Mouse (Mus musculus): Measurements from ENCODE around the gene Map7. TPM values are rescaled to one million over a fixed set of nuclear protein-coding genes. Genes with fewer than 3 reads are reported as not detected.

Map7 gene
- total RNA-seq, 1 experiment = 35.2 TPM

DNA sequence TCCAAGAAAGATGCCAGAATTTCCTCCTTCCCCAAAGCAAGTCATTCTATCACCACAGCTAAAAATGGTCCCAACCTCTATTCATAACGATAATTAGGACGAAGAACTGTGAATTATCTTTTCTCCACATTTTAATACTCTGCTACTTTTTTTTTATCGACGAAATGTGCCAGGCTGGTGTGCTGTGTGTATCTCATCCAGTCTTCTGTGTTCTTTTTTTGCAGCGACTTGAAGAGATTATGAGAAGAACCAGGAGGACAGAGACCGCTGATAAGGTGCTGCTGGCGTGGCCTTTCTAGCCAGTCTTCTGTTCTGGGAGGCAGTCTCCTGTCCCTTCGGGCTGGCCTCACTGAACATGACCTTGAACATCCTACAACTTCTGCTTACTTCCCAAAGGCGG is 125.8 kb downstream of the Map7 start:
- Histone ChIP-seq H3K9ac (ENCODE audit: insufficient read depth, low read depth, low read length, poor library complexity, severe bottlenecking) (no peak overlapping the region), H3K36me3 (ENCODE audit: control insufficient read depth, insufficient read depth, low read length, poor library complexity, severe bottlenecking) (peaks cover 24% of the 10 kb centered on the region), H3K4me3 (ENCODE audit: insufficient read depth in 1 of 2, low read depth in 1 of 2, low read length in 2 of 2, poor library complexity in 1 of 2, severe bottlenecking in 1 of 2) (no peak overlapping the region), H3K4me1 (ENCODE audit: control insufficient read depth in 2 of 2, insufficient read depth in 2 of 2, low read length in 2 of 2, poor library complexity in 1 of 2) (peaks cover 0 to 4% of the 10 kb centered on the region in 2 experiments; a peak in 2 of 4 replicates), H3K9me3 (ENCODE audit: control insufficient read depth, insufficient read depth, low read depth, low read length) (no peaks in the 10 kb centered on the region), H3K27ac (ENCODE audit: insufficient read depth, low read depth, low read length, poor library complexity, severe bottlenecking) (no peak overlapping the region)
- no peak for TF ChIP-seq HCFC1 (IDR thresholded peaks at IDR 0.05; ENCODE audit: borderline replicate concordance, insufficient read depth, low read length)
- no peak for TF ChIP-seq CHD2 (IDR thresholded peaks at IDR 0.05; ENCODE audit: low read depth, low read length)
- TF ChIP-seq MAFK (IDR thresholded peaks at IDR 0.05; ENCODE audit: insufficient read depth, low read depth, low read length) = no peak
- no peak for TF ChIP-seq ZNF384 (IDR thresholded peaks at IDR 0.05; ENCODE audit: low read depth, low read length)
- no peak for TF ChIP-seq ZC3H11A (IDR thresholded peaks at IDR 0.05; ENCODE audit: borderline replicate concordance, low read depth, low read length)
- DNase-seq (ENCODE audit: low read depth, low spot score) = no peak
- in situ Hi-C loops (cut with MboI; ENCODE audit: low sequenced_read_pairs in 2 of 2, unreplicated experiment in 2 of 2) = no loop called here

DNA sequence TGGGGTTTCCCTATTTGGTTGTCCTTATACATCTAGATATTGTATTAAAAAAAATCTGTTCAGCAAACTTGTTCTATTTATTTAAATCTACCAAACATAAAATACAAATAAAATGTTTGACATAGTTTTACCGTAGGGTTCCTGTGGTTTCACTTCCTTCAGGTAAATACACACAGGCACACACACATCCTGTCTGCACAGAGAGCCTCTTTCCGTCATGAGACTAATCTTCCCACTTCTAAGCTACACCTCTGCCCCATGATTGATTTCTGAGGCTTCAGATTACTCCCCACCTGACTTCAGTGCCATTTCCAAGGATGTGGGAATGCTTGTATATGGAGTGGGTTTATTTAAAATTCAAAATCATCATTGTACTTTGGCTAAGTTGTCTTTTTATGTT is 133.2 kb downstream of the Map7 start:
- no peaks in the 10 kb centered on the region for H3K9me3 ChIP-seq (ENCODE audit: control insufficient read depth, insufficient read depth, low read depth, low read length)
- TF ChIP-seq MAFK (IDR thresholded peaks at IDR 0.05; ENCODE audit: insufficient read depth, low read depth, low read length) = no peak
- TF ChIP-seq ZC3H11A (IDR thresholded peaks at IDR 0.05; ENCODE audit: borderline replicate concordance, low read depth, low read length) = no peak
- no peak for TF ChIP-seq ZNF384 (IDR thresholded peaks at IDR 0.05; ENCODE audit: low read depth, low read length)
- no peak for TF ChIP-seq CHD2 (IDR thresholded peaks at IDR 0.05; ENCODE audit: low read depth, low read length)
- TF ChIP-seq HCFC1 (IDR thresholded peaks at IDR 0.05; ENCODE audit: borderline replicate concordance, insufficient read depth, low read length) = no peak
- no peak overlapping the region for H3K4me3 ChIP-seq (ENCODE audit: insufficient read depth in 1 of 2, low read depth in 1 of 2, low read length in 2 of 2, poor library complexity in 1 of 2, severe bottlenecking in 1 of 2)
- no peak overlapping the region for H3K9ac ChIP-seq (ENCODE audit: insufficient read depth, low read depth, low read length, poor library complexity, severe bottlenecking)
- no peak overlapping the region for H3K27ac ChIP-seq (ENCODE audit: insufficient read depth, low read depth, low read length, poor library complexity, severe bottlenecking)
- H3K4me1 ChIP-seq (ENCODE audit: control insufficient read depth in 2 of 2, insufficient read depth in 2 of 2, low read length in 2 of 2, poor library complexity in 1 of 2) = peaks cover 5 to 11% of the 10 kb centered on the region in 2 experiments; a peak in 3 of 4 replicates
- peaks cover 12% of the 10 kb centered on the region; the same call in 1 of the 2 replicates for H3K36me3 ChIP-seq (ENCODE audit: control insufficient read depth, insufficient read depth, low read length, poor library complexity, severe bottlenecking)
- DNase-seq (ENCODE audit: low read depth, low spot score) = no peak
- in situ Hi-C loops (cut with MboI; ENCODE audit: low sequenced_read_pairs in 2 of 2, unreplicated experiment in 2 of 2) = no loop called here

DNA sequence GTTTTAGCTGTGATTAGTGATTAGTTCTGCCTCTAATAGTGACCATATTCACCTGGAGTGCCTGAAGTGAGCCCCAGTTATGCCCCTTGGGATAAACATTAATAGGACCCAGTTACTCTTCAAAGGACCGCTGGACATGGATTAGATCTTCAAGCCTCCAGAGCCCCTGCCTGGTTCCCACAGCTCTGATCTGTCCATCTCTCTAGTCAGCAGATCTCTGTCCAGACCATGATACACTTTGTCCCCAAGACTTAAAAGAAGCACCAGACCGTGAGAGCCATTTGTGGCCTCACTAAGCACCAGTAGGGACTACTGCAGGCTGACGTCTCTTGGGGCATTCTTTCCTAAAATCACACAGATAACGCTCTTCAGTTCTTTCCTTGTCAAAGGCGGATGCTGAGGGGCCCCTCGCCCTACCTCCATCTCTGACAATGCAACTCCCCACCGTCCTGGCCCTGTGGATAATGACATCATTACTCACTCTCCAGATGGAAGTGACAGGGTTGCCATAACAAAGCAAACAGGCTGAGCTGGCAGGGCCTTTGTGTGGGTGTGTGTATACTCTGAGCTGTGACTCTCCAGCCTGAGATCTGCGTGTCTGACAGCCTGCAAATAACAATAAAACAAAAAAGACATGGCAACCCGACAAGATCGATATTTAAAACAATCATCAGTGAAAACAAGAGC is 137.2 kb downstream of the Map7 start:
- peaks cover 5 to 14% of the 10 kb centered on the region in 2 experiments; a peak in 3 of 4 replicates for H3K4me1 ChIP-seq (ENCODE audit: control insufficient read depth in 2 of 2, insufficient read depth in 2 of 2, low read length in 2 of 2, poor library complexity in 1 of 2)
- H3K9me3 ChIP-seq (ENCODE audit: control insufficient read depth, insufficient read depth, low read depth, low read length) = no peaks in the 10 kb centered on the region
- no peaks in the 10 kb centered on the region for H3K36me3 ChIP-seq (ENCODE audit: control insufficient read depth, insufficient read depth, low read length, poor library complexity, severe bottlenecking)
- no peak overlapping the region for H3K27ac ChIP-seq (ENCODE audit: insufficient read depth, low read depth, low read length, poor library complexity, severe bottlenecking)
- no peak overlapping the region for H3K4me3 ChIP-seq (ENCODE audit: insufficient read depth in 1 of 2, low read depth in 1 of 2, low read length in 2 of 2, poor library complexity in 1 of 2, severe bottlenecking in 1 of 2)
- H3K9ac ChIP-seq (ENCODE audit: insufficient read depth, low read depth, low read length, poor library complexity, severe bottlenecking) = no peak overlapping the region
- in situ Hi-C loops (cut with MboI; ENCODE audit: low sequenced_read_pairs in 2 of 2, unreplicated experiment in 2 of 2) = no loop called here
- TF ChIP-seq MAFK (IDR thresholded peaks at IDR 0.05; ENCODE audit: insufficient read depth, low read depth, low read length) (no peak), ZC3H11A (IDR thresholded peaks at IDR 0.05; ENCODE audit: borderline replicate concordance, low read depth, low read length) (no peak)
- DNase-seq (ENCODE audit: low read depth, low spot score) = no peak

DNA sequence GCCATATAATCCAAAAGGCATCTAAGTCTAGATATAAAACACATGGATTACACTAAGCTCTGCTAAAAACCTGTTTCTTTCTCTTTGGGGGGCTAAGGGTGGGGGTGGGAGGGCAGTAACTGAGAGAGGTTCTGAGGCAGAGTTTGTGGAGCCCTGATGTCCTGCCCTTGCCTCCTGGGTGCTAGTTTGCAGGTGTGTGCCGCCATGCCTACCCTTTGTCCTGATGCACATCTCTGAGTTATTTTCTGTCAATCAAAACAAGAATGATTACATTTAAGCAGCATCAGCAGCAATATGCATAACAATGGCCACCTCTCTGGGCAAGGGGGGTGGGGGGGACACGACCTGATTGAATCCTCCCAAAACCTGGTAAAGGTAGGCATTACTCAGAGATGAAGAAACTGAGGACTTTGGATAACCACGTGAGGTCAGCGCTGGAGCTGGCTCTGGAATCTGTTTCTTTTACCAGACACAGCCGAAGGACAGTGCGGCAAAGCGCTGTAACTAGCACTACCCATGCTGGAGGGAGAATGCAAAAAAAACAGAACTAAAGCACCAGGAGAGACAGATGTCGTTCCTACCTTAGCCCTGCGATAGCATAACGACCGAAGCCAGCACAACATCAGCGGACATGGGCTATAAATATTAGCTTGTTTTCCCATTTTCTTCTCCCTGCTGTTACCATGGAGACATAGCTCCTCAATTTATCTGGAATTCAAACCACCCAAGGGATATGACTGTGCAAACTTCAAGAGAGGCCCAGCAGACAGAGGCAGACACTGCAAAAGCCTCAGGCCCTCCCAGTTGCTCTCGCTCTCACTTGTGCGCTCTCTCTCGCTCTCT is 137.9 kb downstream of the Map7 start:
- H3K9ac ChIP-seq (ENCODE audit: insufficient read depth, low read depth, low read length, poor library complexity, severe bottlenecking) = no peak overlapping the region
- no peaks in the 10 kb centered on the region for H3K9me3 ChIP-seq (ENCODE audit: control insufficient read depth, insufficient read depth, low read depth, low read length)
- peaks cover 5 to 17% of the 10 kb centered on the region in 2 experiments; a peak in 3 of 4 replicates for H3K4me1 ChIP-seq (ENCODE audit: control insufficient read depth in 2 of 2, insufficient read depth in 2 of 2, low read length in 2 of 2, poor library complexity in 1 of 2)
- H3K27ac ChIP-seq (ENCODE audit: insufficient read depth, low read depth, low read length, poor library complexity, severe bottlenecking) = no peak overlapping the region
- H3K36me3 ChIP-seq (ENCODE audit: control insufficient read depth, insufficient read depth, low read length, poor library complexity, severe bottlenecking) = no peaks in the 10 kb centered on the region
- no peak for TF ChIP-seq ZC3H11A (IDR thresholded peaks at IDR 0.05; ENCODE audit: borderline replicate concordance, low read depth, low read length)
- TF ChIP-seq CHD2 (IDR thresholded peaks at IDR 0.05; ENCODE audit: low read depth, low read length) = no peak
- no peak for TF ChIP-seq HCFC1 (IDR thresholded peaks at IDR 0.05; ENCODE audit: borderline replicate concordance, insufficient read depth, low read length)
- no peak for TF ChIP-seq MAFK (IDR thresholded peaks at IDR 0.05; ENCODE audit: insufficient read depth, low read depth, low read length)
- TF ChIP-seq ZNF384 (IDR thresholded peaks at IDR 0.05; ENCODE audit: low read depth, low read length) = no peak
- H3K4me3 ChIP-seq (ENCODE audit: insufficient read depth in 1 of 2, low read depth in 1 of 2, low read length in 2 of 2, poor library complexity in 1 of 2, severe bottlenecking in 1 of 2) = peak overlapping the region in 1 of 2 experiments; percentile 12; a peak in 1 of 4 replicates
- in situ Hi-C loops (cut with MboI; ENCODE audit: low sequenced_read_pairs in 2 of 2, unreplicated experiment in 2 of 2) = no loop called here
- no peak for DNase-seq (ENCODE audit: low read depth, low spot score)

All from ES-E14 (cell line).